In genomic region chr17:25272951-25273705, GRCm38 (mm10) we compare ENCODE assay signal across 9 mouse cellular contexts. TPM values are rescaled to one million over a fixed set of nuclear protein-coding genes. Genes with fewer than 3 reads are reported as not detected.
DNase-seq lines count a peak whose midpoint lies in the region; ATAC-seq and TF ChIP-seq lines count a peak whose summit lies in the region.
"Had no signal": no experiment of that assay in that cellular context is flagged by ENCODE, and none has a peak within 500 bp of the region (broad histone marks: within the 10 kb centered on the region; RNA-seq: fewer than 3 reads in every experiment).

No protein-coding gene starts in this region.

- H3K36me3 ChIP-seq in heart, postnatal 0 days (replicated peaks; ENCODE audit: control insufficient read depth, insufficient read depth, low read length), result peaks cover 15% of the 10 kb centered on the region
- peaks cover 8% of the 10 kb centered on the region for H3K36me3 ChIP-seq in liver, embryonic 16.5 days (ENCODE audit: control insufficient read depth, insufficient read depth)
- H3K36me3 ChIP-seq in neural tube, embryonic 11.5 days (ENCODE audit: control insufficient read depth, insufficient read depth, low read length), result peaks cover 9% of the 10 kb centered on the region
- no peaks in the 10 kb centered on the region for H3K36me3 ChIP-seq in stomach, postnatal 0 days (ENCODE audit: control insufficient read depth, insufficient read depth, low read length)

- no peaks in the 10 kb centered on the region for H3K9me3 ChIP-seq in heart, postnatal 0 days (replicated peaks; ENCODE audit: control insufficient read depth, low read length)
- no peaks in the 10 kb centered on the region for H3K9me3 ChIP-seq in liver, embryonic 16.5 days (replicated peaks; ENCODE audit: control insufficient read depth, low read length)
- no peaks in the 10 kb centered on the region for H3K9me3 ChIP-seq in neural tube, embryonic 11.5 days (ENCODE audit: control insufficient read depth, low read length)
- no peaks in the 10 kb centered on the region for H3K9me3 ChIP-seq in stomach, postnatal 0 days (ENCODE audit: control insufficient read depth, low read length)

- peak overlapping the region; percentile 98 for H3K27ac ChIP-seq in bone marrow, adult 2 months (ENCODE audit: control insufficient read depth, insufficient read depth, low read depth, low read length, poor library complexity)
- H3K27ac ChIP-seq in heart, postnatal 0 days (ENCODE audit: low read depth), result peak overlapping the region; percentile 99
- H3K27ac ChIP-seq in liver, embryonic 16.5 days (ENCODE audit: low read length), result peak overlapping the region; percentile 97
- H3K27ac ChIP-seq in neural tube, embryonic 11.5 days (ENCODE audit: low read depth, low read length), result peak overlapping the region; percentile 95
- H3K27ac ChIP-seq in stomach, postnatal 0 days (replicated peaks), result peak overlapping the region; percentile 99

- no peaks in the 10 kb centered on the region for H3K27me3 ChIP-seq in heart, postnatal 0 days (ENCODE audit: control insufficient read depth, insufficient read depth, low read length)
- no peaks in the 10 kb centered on the region for H3K27me3 ChIP-seq in liver, embryonic 16.5 days (ENCODE audit: control insufficient read depth, insufficient read depth, low read depth, low read length)
- no peaks in the 10 kb centered on the region for H3K27me3 ChIP-seq in neural tube, embryonic 11.5 days (ENCODE audit: control insufficient read depth, insufficient read depth, low read length)
- no peaks in the 10 kb centered on the region for H3K27me3 ChIP-seq in stomach, postnatal 0 days (ENCODE audit: control insufficient read depth, insufficient read depth, low read length)

- peak overlapping the region; percentile 98 for H3K9ac ChIP-seq in heart, postnatal 0 days (replicated peaks; ENCODE audit: low read depth, low read length)
- H3K9ac ChIP-seq in liver, embryonic 16.5 days (ENCODE audit: low read depth, low read length), result peak overlapping the region; percentile 99
- peak overlapping the region; percentile 100 for H3K9ac ChIP-seq in neural tube, embryonic 11.5 days (ENCODE audit: low read length)
- H3K9ac ChIP-seq in stomach, postnatal 0 days (ENCODE audit: low read length), result peak overlapping the region; percentile 98

- TF ChIP-seq POLR2A in bone marrow, adult 2 months (IDR thresholded peaks at IDR 0.05; ENCODE audit: borderline replicate concordance, control insufficient read depth, low read depth, low read length), result peak; percentile 79; the same call in 1 of the 2 replicates

- peak; percentile 78 for ATAC-seq in erythroblast, adult 5-6 weeks (replicated peaks; ENCODE audit: low FRiP score, poor library complexity, severe bottlenecking)
- peak; percentile 88 for ATAC-seq in heart, postnatal 0 days (ENCODE audit: insufficient read depth, low read depth)
- ATAC-seq in liver, embryonic 16.5 days (ENCODE audit: low read depth), result peak; percentile 85
- peak; percentile 91 for ATAC-seq in neural tube, embryonic 11.5 days (ENCODE audit: insufficient read depth, low FRiP score, low TSS enrichment)
- peak; percentile 91 for ATAC-seq in stomach, postnatal 0 days (ENCODE audit: low FRiP score, low TSS enrichment)

- peak overlapping the region; percentile 88 for H3K4me2 ChIP-seq in heart, postnatal 0 days (ENCODE audit: low read depth, low read length)
- peak overlapping the region; percentile 70 for H3K4me2 ChIP-seq in liver, embryonic 16.5 days (ENCODE audit: low read depth, low read length)
- peak overlapping the region; percentile 89 for H3K4me2 ChIP-seq in neural tube, embryonic 11.5 days (ENCODE audit: low read depth)
- peak overlapping the region; percentile 95 for H3K4me2 ChIP-seq in stomach, postnatal 0 days (replicated peaks; ENCODE audit: low read depth)

- H3K4me1 ChIP-seq in bone marrow, adult 2 months (ENCODE audit: control insufficient read depth, insufficient read depth, low read length), result peaks cover 4% of the 10 kb centered on the region
- H3K4me1 ChIP-seq in heart, postnatal 0 days (ENCODE audit: control insufficient read depth, insufficient read depth), result peaks cover 22% of the 10 kb centered on the region
- peaks cover 35% of the 10 kb centered on the region for H3K4me1 ChIP-seq in liver, embryonic 16.5 days (ENCODE audit: control insufficient read depth, low read depth, low read length)
- H3K4me1 ChIP-seq in neural tube, embryonic 11.5 days (ENCODE audit: control insufficient read depth, insufficient read depth, low read length), result peaks cover 20% of the 10 kb centered on the region
- peaks cover 8% of the 10 kb centered on the region; the same call in 1 of the 2 replicates for H3K4me1 ChIP-seq in stomach, postnatal 0 days (replicated peaks; ENCODE audit: control insufficient read depth, insufficient read depth)

- TF ChIP-seq EP300 in heart, postnatal 0 days (IDR thresholded peaks at IDR 0.05; ENCODE audit: low read depth), result peak; percentile 77
- peak; percentile 78 for TF ChIP-seq EP300 in stomach, postnatal 0 days (optimal IDR thresholded peaks at IDR 0.05)

- WGBS in bone marrow, adult 2 months, result under 1% methylated on average over 92 of the region's 92 CpGs
- under 1% methylated on average over 91 of the region's 92 CpGs for whole genome bisulfite sequencing in heart, postnatal 0 days
- 0% methylated on average over 88 of the region's 92 CpGs for WGBS in liver, embryonic 16.5 days (ENCODE audit: insufficient replicate concordance)
- WGBS in neural tube, embryonic 11.5 days, result under 1% methylated on average over 72 of the region's 92 CpGs
- WGBS in stomach, postnatal 0 days, result under 1% methylated on average over 92 of the region's 92 CpGs

- H3K4me3 ChIP-seq in bone marrow, adult 2 months (replicated peaks; ENCODE audit: control insufficient read depth, low read depth, low read length), result peak overlapping the region; percentile 91
- H3K4me3 ChIP-seq in heart, postnatal 0 days (ENCODE audit: low read depth, low read length), result peak overlapping the region; percentile 96
- H3K4me3 ChIP-seq in liver, embryonic 16.5 days (ENCODE audit: low read depth, low read length), result peak overlapping the region; percentile 97
- H3K4me3 ChIP-seq in neural tube, embryonic 11.5 days (ENCODE audit: low read depth, low read length), result peak overlapping the region; percentile 100
- peak overlapping the region; percentile 95 for H3K4me3 ChIP-seq in stomach, postnatal 0 days (ENCODE audit: low read depth, low read length)

- peak; percentile 89 for DNase-seq in CD8-positive naive resting alpha-beta T cell, adult 2 months (ENCODE audit: low read depth in 2 of 2, low spot score in 2 of 2)
- DNase-seq in heart, postnatal 0 days (ENCODE audit: low spot score), result peak; percentile 88
- peak; percentile 92 for DNase-seq in layer of hippocampus, adult 11-12 months (ENCODE audit: low spot score)
- peak; percentile 92 for DNase-seq in neural tube, embryonic 11.5 days (ENCODE audit: low spot score)
- DNase-seq in stomach, postnatal 0 days (ENCODE audit: low spot score), result peak; percentile 88

- no peak for TF ChIP-seq CTCF in bone marrow, adult 2 months (IDR thresholded peaks at IDR 0.05; ENCODE audit: control insufficient read depth, insufficient read depth, low read length)
- no peak for TF ChIP-seq CTCF in heart, postnatal 0 days (IDR thresholded peaks at IDR 0.05; ENCODE audit: low read depth)
- TF ChIP-seq CTCF in stomach, postnatal 0 days (IDR thresholded peaks at IDR 0.05; ENCODE audit: low read depth), result no peak

RNA-seq across cellular contexts. Expression of gene Ube2i, which starts 1.3 kb away (rescaled TPM):
- polyA plus RNA-seq in bone marrow, adult 2 months (2011; ENCODE audit: insufficient read depth, insufficient read length, low replicate concordance, missing spikeins), result 141 and 187 TPM in 2 replicates
- total RNA-seq in erythroblast, adult 5-6 weeks (2015; ENCODE audit: low replicate concordance), result 81.3 and 118 TPM in 2 replicates
- total RNA-seq in erythroblast, adult 5-6 weeks (2017; ENCODE audit: low replicate concordance), result 58.7 and 64.3 TPM in 2 replicates
- total RNA-seq in heart, postnatal 0 days (2014; rRNA removed; ENCODE audit: low replicate concordance), result 293 and 343 TPM in 2 replicates
- polyA plus RNA-seq in heart, postnatal 0 days (2015; fragmentation: Nextera tagmentation; extraction: Ambion mirVana), result 253 and 259 TPM in 2 replicates
- polyA plus RNA-seq in liver, embryonic 16.5 days (2015; fragmentation: Nextera tagmentation; extraction: Ambion mirVana), result 205 and 211 TPM in 2 replicates
- polyA plus RNA-seq in neural tube, embryonic 11.5 days (2014; fragmentation: Nextera tagmentation; extraction: Ambion mirVana), result 774 and 803 TPM in 2 replicates
- polyA plus RNA-seq in stomach, postnatal 0 days (2015; fragmentation: Nextera tagmentation; extraction: Ambion mirVana), result 308 and 318 TPM in 2 replicates

RNA-seq across cellular contexts. Expression of gene Baiap3, which starts 17.0 kb away (rescaled TPM):
- polyA plus RNA-seq in bone marrow, adult 2 months (2011; ENCODE audit: insufficient read depth, insufficient read length, low replicate concordance, missing spikeins), result 4.7 and 14.3 TPM in 2 replicates
- 1.5 TPM in 1 of 2 replicates, not detected in the other for total RNA-seq in erythroblast, adult 5-6 weeks (2015; ENCODE audit: low replicate concordance)
- 0.42 TPM in 1 of 2 replicates, not detected in the other for total RNA-seq in erythroblast, adult 5-6 weeks (2017; ENCODE audit: low replicate concordance)
- 2.1 TPM in 1 of 2 replicates, not detected in the other for total RNA-seq in heart, postnatal 0 days (2014; rRNA removed; ENCODE audit: low replicate concordance)
- 0.12 and 0.22 TPM in 2 replicates for polyA plus RNA-seq in heart, postnatal 0 days (2015; fragmentation: Nextera tagmentation; extraction: Ambion mirVana)
- 0.46 and 0.57 TPM in 2 replicates for polyA plus RNA-seq in liver, embryonic 16.5 days (2015; fragmentation: Nextera tagmentation; extraction: Ambion mirVana)
- polyA plus RNA-seq in neural tube, embryonic 11.5 days (2014; fragmentation: Nextera tagmentation; extraction: Ambion mirVana), result 1.4 and 1.8 TPM in 2 replicates
- 1.2 and 1.3 TPM in 2 replicates for polyA plus RNA-seq in stomach, postnatal 0 days (2015; fragmentation: Nextera tagmentation; extraction: Ambion mirVana)

RNA-seq across cellular contexts. Expression of gene Prss34, which starts 25.1 kb away (rescaled TPM):
- 11.0 and 35.0 TPM in 2 replicates for polyA plus RNA-seq in bone marrow, adult 2 months (2011; ENCODE audit: insufficient read depth, insufficient read length, low replicate concordance, missing spikeins)
- 153 and 185 TPM in 2 replicates for total RNA-seq in erythroblast, adult 5-6 weeks (2015; ENCODE audit: low replicate concordance)
- total RNA-seq in erythroblast, adult 5-6 weeks (2017; ENCODE audit: low replicate concordance), result 68.4 and 78.9 TPM in 2 replicates
- total RNA-seq in heart, postnatal 0 days (2014; rRNA removed; ENCODE audit: low replicate concordance), result 1.0 TPM in 1 of 2 replicates, not detected in the other
- polyA plus RNA-seq in heart, postnatal 0 days (2015; fragmentation: Nextera tagmentation; extraction: Ambion mirVana), result 0.71 and 0.77 TPM in 2 replicates
- 3.4 and 4.9 TPM in 2 replicates for polyA plus RNA-seq in liver, embryonic 16.5 days (2015; fragmentation: Nextera tagmentation; extraction: Ambion mirVana)
- polyA plus RNA-seq in neural tube, embryonic 11.5 days (2014; fragmentation: Nextera tagmentation; extraction: Ambion mirVana), result 0.25 TPM in 1 of 2 replicates, not detected in the other
- 0.50 and 0.52 TPM in 2 replicates for polyA plus RNA-seq in stomach, postnatal 0 days (2015; fragmentation: Nextera tagmentation; extraction: Ambion mirVana)
- polyA plus RNA-seq: frontal cortex, adult 2 months had no signal

RNA-seq across cellular contexts. Expression of gene Tsr3, which starts 33.2 kb away (rescaled TPM):
- 24.4 and 37.1 TPM in 2 replicates for polyA plus RNA-seq in bone marrow, adult 2 months (2011; ENCODE audit: insufficient read depth, insufficient read length, low replicate concordance, missing spikeins)
- 3.1 and 3.6 TPM in 2 replicates for total RNA-seq in erythroblast, adult 5-6 weeks (2015; ENCODE audit: low replicate concordance)
- total RNA-seq in erythroblast, adult 5-6 weeks (2017; ENCODE audit: low replicate concordance), result 5.2 and 8.6 TPM in 2 replicates
- total RNA-seq in heart, postnatal 0 days (2014; rRNA removed; ENCODE audit: low replicate concordance), result 31.2 and 32.4 TPM in 2 replicates
- 23.4 and 24.3 TPM in 2 replicates for polyA plus RNA-seq in heart, postnatal 0 days (2015; fragmentation: Nextera tagmentation; extraction: Ambion mirVana)
- 14.7 and 15.0 TPM in 2 replicates for polyA plus RNA-seq in liver, embryonic 16.5 days (2015; fragmentation: Nextera tagmentation; extraction: Ambion mirVana)
- 59.8 and 63.6 TPM in 2 replicates for polyA plus RNA-seq in neural tube, embryonic 11.5 days (2014; fragmentation: Nextera tagmentation; extraction: Ambion mirVana)
- polyA plus RNA-seq in stomach, postnatal 0 days (2015; fragmentation: Nextera tagmentation; extraction: Ambion mirVana), result 31.3 and 33.7 TPM in 2 replicates

RNA-seq across cellular contexts. Expression of gene Gnptg, which starts 33.2 kb away (rescaled TPM):
- polyA plus RNA-seq in bone marrow, adult 2 months (2011; ENCODE audit: insufficient read depth, insufficient read length, low replicate concordance, missing spikeins), result 10.8 and 21.7 TPM in 2 replicates
- total RNA-seq in erythroblast, adult 5-6 weeks (2015; ENCODE audit: low replicate concordance), result 6.0 and 6.3 TPM in 2 replicates
- 3.6 and 3.7 TPM in 2 replicates for total RNA-seq in erythroblast, adult 5-6 weeks (2017; ENCODE audit: low replicate concordance)
- 20.4 and 24.2 TPM in 2 replicates for total RNA-seq in heart, postnatal 0 days (2014; rRNA removed; ENCODE audit: low replicate concordance)
- polyA plus RNA-seq in heart, postnatal 0 days (2015; fragmentation: Nextera tagmentation; extraction: Ambion mirVana), result 21.0 and 22.7 TPM in 2 replicates
- polyA plus RNA-seq in liver, embryonic 16.5 days (2015; fragmentation: Nextera tagmentation; extraction: Ambion mirVana), result 17.8 and 19.9 TPM in 2 replicates
- polyA plus RNA-seq in neural tube, embryonic 11.5 days (2014; fragmentation: Nextera tagmentation; extraction: Ambion mirVana), result 51.9 and 58.7 TPM in 2 replicates
- 36.0 and 39.3 TPM in 2 replicates for polyA plus RNA-seq in stomach, postnatal 0 days (2015; fragmentation: Nextera tagmentation; extraction: Ambion mirVana)

Comparison
In these comparisons a context has a peak if more than half of its experiments do, and no peak if none do; other contexts are left out.
1. Peak in every context shown above with its lines: DNase-seq, ATAC-seq, H3K4me3 ChIP-seq and H3K27ac ChIP-seq.